8 mouse cellular contexts compared by ENCODE assay signal in the genomic region with DNA sequence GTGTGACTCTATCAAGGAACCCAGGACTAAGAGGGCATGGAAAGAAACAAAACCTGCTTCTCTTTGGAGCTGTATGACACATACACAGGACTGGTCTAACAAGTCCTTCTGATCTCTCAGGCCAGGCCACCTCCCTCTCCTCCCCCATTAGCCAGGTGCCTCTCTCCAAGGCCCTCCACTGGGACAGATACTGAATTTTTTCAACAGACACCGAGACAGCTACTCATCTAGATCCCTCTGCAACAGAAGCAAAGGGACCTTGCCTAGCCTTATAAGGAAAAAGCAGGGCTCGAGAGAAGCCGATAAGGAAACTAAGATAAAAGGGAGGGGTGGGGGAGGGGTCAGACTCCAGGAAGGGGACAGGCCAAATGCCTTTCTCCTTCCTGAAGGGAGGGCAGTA. TPM values are rescaled to one million over a fixed set of nuclear protein-coding genes. Genes with fewer than 3 reads are reported as not detected.
DNase-seq lines count a peak whose midpoint lies in the region; ATAC-seq and TF ChIP-seq lines count a peak whose summit lies in the region.

No protein-coding gene starts in this region.

- H3K4me2 ChIP-seq in hindbrain, embryonic 12.5 days (replicated peaks): no peak overlapping the region
- peak overlapping the region; percentile 43 for H3K4me2 ChIP-seq in lung, embryonic 15.5 days

- H3K4me3 ChIP-seq in kidney, adult 2 months (ENCODE audit: insufficient read depth, low read depth, low read length): no peak overlapping the region
- H3K4me3 ChIP-seq in hindbrain, embryonic 12.5 days: no peak overlapping the region
- H3K4me3 ChIP-seq in lung, embryonic 15.5 days: no peak overlapping the region

- no peak for ATAC-seq in hindbrain, embryonic 12.5 days (ENCODE audit: low FRiP score)
- 0 out of 2 replicates have a peak, but pooled peaks have one; percentile 9 for ATAC-seq in lung, embryonic 15.5 days (ENCODE audit: borderline replicate concordance, extremely low read depth, low FRiP score, low TSS enrichment)

- H3K9me3 ChIP-seq in hindbrain, embryonic 12.5 days (replicated peaks): no peaks in the 10 kb centered on the region
- H3K9me3 ChIP-seq in lung, embryonic 15.5 days: no peaks in the 10 kb centered on the region

- H3K4me1 ChIP-seq in kidney, adult 2 months (ENCODE audit: control insufficient read depth, insufficient read depth, low read length): peaks cover 60% of the 10 kb centered on the region
- peaks cover 47% of the 10 kb centered on the region for H3K4me1 ChIP-seq in hindbrain, embryonic 12.5 days
- peaks cover 65% of the 10 kb centered on the region for H3K4me1 ChIP-seq in lung, embryonic 15.5 days

- H3K27me3 ChIP-seq in kidney, adult 2 months (replicated peaks; ENCODE audit: control insufficient read depth, insufficient read depth, low read length): no peaks in the 10 kb centered on the region
- no peaks in the 10 kb centered on the region for H3K27me3 ChIP-seq in hindbrain, embryonic 12.5 days
- H3K27me3 ChIP-seq in lung, embryonic 15.5 days: no peaks in the 10 kb centered on the region

- TF ChIP-seq CTCF in kidney, adult 2 months (conservative IDR thresholded peaks at IDR 0.05; ENCODE audit: insufficient read depth, insufficient read length, low read depth, low read length): no peak

- peak; percentile 55 for DNase-seq in kidney, adult 2 months
- no peak for DNase-seq in kidney, adult 9 months
- DNase-seq in R1 (ENCODE audit: low read depth, low spot score): peak; percentile 80
- DNase-seq in thymus, postnatal 4 days: no peak
- no peak for DNase-seq in right cerebral cortex, postnatal 25 days
- DNase-seq in right cerebral cortex, adult 18-20 months: no peak

- TF ChIP-seq POLR2A in kidney, adult 2 months (IDR thresholded peaks at IDR 0.05; ENCODE audit: low read depth, low read length): no peak

- no peaks in the 10 kb centered on the region; the same call in 1 of the 2 replicates for H3K36me3 ChIP-seq in kidney, adult 2 months (ENCODE audit: control insufficient read depth, insufficient read depth, low read length)
- H3K36me3 ChIP-seq in hindbrain, embryonic 12.5 days: no peaks in the 10 kb centered on the region
- no peaks in the 10 kb centered on the region for H3K36me3 ChIP-seq in lung, embryonic 15.5 days

- H3K9ac ChIP-seq in hindbrain, embryonic 12.5 days: no peak overlapping the region
- H3K9ac ChIP-seq in lung, embryonic 15.5 days: peak overlapping the region; percentile 27; the same call in 1 of the 2 replicates

- WGBS in kidney, adult 2 months: 10% methylated on average over 3 of the region's 3 CpGs
- WGBS in hindbrain, embryonic 12.5 days: 12% methylated on average over 3 of the region's 3 CpGs
- WGBS in lung, embryonic 15.5 days: 3% methylated on average over 3 of the region's 3 CpGs

- peak overlapping the region; percentile 98 for H3K27ac ChIP-seq in kidney, adult 2 months (ENCODE audit: insufficient read depth, low read depth, low read length)
- 0 out of 2 replicates have a peak overlapping the region, but pooled peaks have one; percentile 12 for H3K27ac ChIP-seq in hindbrain, embryonic 12.5 days
- H3K27ac ChIP-seq in lung, embryonic 15.5 days: peak overlapping the region; percentile 97

RNA-seq across cellular contexts. Expression of a gene that starts 17.6 kb away (rescaled TPM):
- 53.2 and 58.7 TPM in 2 replicates for polyA plus RNA-seq in kidney, adult 2 months (2012; rRNA removed)
- 52.8 and 62.7 TPM in 2 replicates for polyA plus RNA-seq in hindbrain, embryonic 12.5 days (2016; fragmentation: Nextera tagmentation; extraction: Ambion mirVana)
- polyA plus RNA-seq in lung, embryonic 15.5 days (2015; fragmentation: Nextera tagmentation; extraction: Ambion mirVana): 61.5 and 66.0 TPM in 2 replicates

RNA-seq across cellular contexts. Expression of a gene that starts 25.9 kb away (rescaled TPM):
- 0.02 TPM in 1 of 2 replicates, not detected in the other for polyA plus RNA-seq in kidney, adult 2 months (2012; rRNA removed)
- polyA plus RNA-seq in hindbrain, embryonic 12.5 days (2016; fragmentation: Nextera tagmentation; extraction: Ambion mirVana): 0.32 and 0.48 TPM in 2 replicates
- 0.13 and 0.22 TPM in 2 replicates for polyA plus RNA-seq in lung, embryonic 15.5 days (2015; fragmentation: Nextera tagmentation; extraction: Ambion mirVana)

RNA-seq across cellular contexts. Expression of a gene that starts 37.6 kb away (rescaled TPM):
- 29.6 and 32.2 TPM in 2 replicates for polyA plus RNA-seq in kidney, adult 2 months (2012; rRNA removed)
- polyA plus RNA-seq in hindbrain, embryonic 12.5 days (2016; fragmentation: Nextera tagmentation; extraction: Ambion mirVana): 281 and 304 TPM in 2 replicates
- 356 and 375 TPM in 2 replicates for polyA plus RNA-seq in lung, embryonic 15.5 days (2015; fragmentation: Nextera tagmentation; extraction: Ambion mirVana)

RNA-seq across cellular contexts. Expression of a gene that starts 44.8 kb away (rescaled TPM):
- polyA plus RNA-seq in kidney, adult 2 months (2012; rRNA removed): not detected in 2 replicates
- polyA plus RNA-seq in hindbrain, embryonic 12.5 days (2016; fragmentation: Nextera tagmentation; extraction: Ambion mirVana): not detected in 2 replicates
- polyA plus RNA-seq in lung, embryonic 15.5 days (2015; fragmentation: Nextera tagmentation; extraction: Ambion mirVana): not detected in 2 replicates

RNA-seq across cellular contexts. Expression of a gene that starts 45.2 kb away (rescaled TPM):
- polyA plus RNA-seq in kidney, adult 2 months (2012; rRNA removed): 7.8 and 9.3 TPM in 2 replicates
- 49.3 and 50.0 TPM in 2 replicates for polyA plus RNA-seq in hindbrain, embryonic 12.5 days (2016; fragmentation: Nextera tagmentation; extraction: Ambion mirVana)
- polyA plus RNA-seq in lung, embryonic 15.5 days (2015; fragmentation: Nextera tagmentation; extraction: Ambion mirVana): 37.1 and 38.0 TPM in 2 replicates

Comparison
In these comparisons a context has a peak if more than half of its experiments do, and no peak if none do; other contexts are left out.
1. DNase-seq: peak in kidney, adult 2 months (single experiment) and R1 (single experiment); none in kidney, adult 9 months (single experiment), thymus, postnatal 4 days (single experiment), right cerebral cortex, postnatal 25 days (single experiment) and right cerebral cortex, adult 18-20 months (single experiment).
2. H3K27ac ChIP-seq: peak in every context shown above with its lines; median percentile 98 in kidney, adult 2 months; 97 in lung, embryonic 15.5 days; 12 in hindbrain, embryonic 12.5 days.